Mouse (Mus musculus) liver, embryonic 16.5 days (tissue): Measurements from ENCODE around the gene Ltb4r2. TPM values are rescaled to one million over a fixed set of nuclear protein-coding genes. Genes with fewer than 3 reads are reported as not detected.

Experiments
- ATAC-seq: fragments of 200-750 bp; cut with Nextera tagmentation; 2 replicates; pipeline ENCODE4 v1.8.0; 2017; ENCODE audit warnings: low read depth, mild to moderate bottlenecking, moderate number of reproducible peaks, moderate library complexity
- H3K27ac ChIP-seq: fragments of 300-500 bp; sonication (generic); 2 replicates; pipeline ENCODE4 v1.5.1; 2014; ENCODE audit warnings: mild to moderate bottlenecking, low read length
- H3K27me3 ChIP-seq: fragments of 300-500 bp; sonication (generic); 2 replicates; pipeline ENCODE4 v1.6.1; 2014; ENCODE audit warnings: low read depth, low read length, mixed read lengths; ENCODE audit not compliant: control insufficient read depth, insufficient read depth
- H3K36me3 ChIP-seq: fragments of 300-500 bp; sonication (generic); 2 replicates; pipeline ENCODE4 v1.6.1; 2014; ENCODE audit warnings: mild to moderate bottlenecking; ENCODE audit not compliant: control insufficient read depth, insufficient read depth
- H3K4me1 ChIP-seq: fragments of 300-500 bp; sonication (generic); 2 replicates; pipeline ENCODE4 v1.6.1; 2014; ENCODE audit warnings: low read depth, low read length, mixed read lengths; ENCODE audit not compliant: control insufficient read depth
- H3K4me2 ChIP-seq: fragments of 300-500 bp; sonication (generic); 2 replicates; pipeline ENCODE4 v1.6.1; 2014; ENCODE audit warnings: low read depth, low read length, mixed read lengths
- H3K4me3 ChIP-seq: fragments of 300-500 bp; sonication (generic); 2 replicates; pipeline ENCODE4 v1.5.1; 2014; ENCODE audit warnings: low read depth, mild to moderate bottlenecking, low read length
- H3K9ac ChIP-seq: fragments of 300-500 bp; sonication (generic); 2 replicates; pipeline ENCODE4 v1.6.1; 2014; ENCODE audit warnings: low read depth, low read length
- H3K9me3 ChIP-seq: fragments of 300-500 bp; sonication (generic); replicated peaks from 2 replicates; pipeline ENCODE4 v1.6.1; 2016; ENCODE audit warnings: low read length; ENCODE audit not compliant: control insufficient read depth
- WGBS: fragments of 180-500 bp; shearing (Covaris S2); extraction: QIAGEN DNeasy Blood & Tissue Kit; methylation state at CpG from one replicate; pipeline ENCODE4 v1.1.7; 2014; ENCODE audit not compliant: insufficient replicate concordance; 5-methylcytosine and 5-hydroxymethylcytosine counted together
- polyA plus RNA-seq: library from polyadenylated mRNA; unstranded; fragments of >200 nt; fragmentation: Nextera tagmentation; extraction: Ambion mirVana; gene quantifications from 2 replicates; pipeline ENCODE4 v1.2.1, GENCODE M21; 2015

Ltb4r2 gene
- polyA plus RNA-seq, 1 experiment from 2014 or later, result 0.38 TPM

DNA sequence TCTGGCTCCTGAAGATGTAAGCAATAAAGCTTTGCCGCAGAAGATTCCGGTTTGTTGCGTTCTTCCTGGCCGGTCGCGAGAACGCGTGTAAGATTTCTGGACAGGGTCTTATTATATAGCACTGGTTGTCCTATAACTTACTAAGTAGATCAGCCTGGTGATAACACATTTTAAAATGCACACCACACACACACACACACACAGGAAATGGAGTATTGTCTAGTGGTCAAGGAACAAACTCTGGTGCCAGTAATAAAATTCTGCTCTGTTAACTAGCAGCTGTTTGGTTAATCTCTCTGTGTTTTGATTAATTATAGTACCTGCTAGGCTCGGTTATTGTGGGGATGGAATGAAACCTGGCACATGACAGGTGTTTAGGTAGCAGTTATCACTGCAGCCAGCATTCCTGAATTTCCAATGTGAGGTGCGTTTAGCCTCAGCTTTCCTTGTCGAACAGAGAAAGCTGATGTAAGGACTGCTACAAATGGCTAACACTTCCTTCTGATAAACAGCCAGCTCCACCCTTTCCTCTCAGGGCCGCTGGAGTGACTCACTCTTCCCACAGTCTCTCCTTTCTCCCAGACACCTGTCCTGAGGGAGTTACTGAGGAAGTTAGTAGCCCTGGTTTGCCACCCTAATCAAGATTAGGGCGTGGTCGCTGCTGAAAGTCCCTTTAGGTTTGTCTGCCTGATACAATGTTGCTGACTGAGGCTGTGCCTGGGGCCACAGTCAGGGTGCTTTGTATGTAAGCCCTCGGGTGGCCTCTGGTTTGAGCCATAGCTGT, 34.3 kb downstream of the Ltb4r2 start:
- H3K36me3 ChIP-seq, result no peaks in the 10 kb centered on the region
- no peaks in the 10 kb centered on the region for H3K27me3 ChIP-seq
- H3K27ac ChIP-seq, result no peak overlapping the region
- ATAC-seq, result no peak
- WGBS, result 57% methylated on average over 15 of the region's 15 CpGs
- no peak overlapping the region for H3K4me3 ChIP-seq
- H3K9me3 ChIP-seq, result no peaks in the 10 kb centered on the region
- no peak overlapping the region for H3K4me2 ChIP-seq
- H3K9ac ChIP-seq, result no peak overlapping the region
- peaks cover 6% of the 10 kb centered on the region for H3K4me1 ChIP-seq

Other genes starting within 250 kb of the Ltb4r2 start
- not detected in 2 replicates for gene Nrl, start 236.4 kb upstream of the Ltb4r2 start, polyA plus RNA-seq
- gene Pck2, start 221.2 kb upstream of the Ltb4r2 start, polyA plus RNA-seq, result 41.2 and 42.5 TPM in 2 replicates
- 62.0 and 64.7 TPM in 2 replicates for gene Dcaf11, start 201.4 kb upstream of the Ltb4r2 start, polyA plus RNA-seq
- 2.0 and 3.2 TPM in 2 replicates for gene A730061H03Rik, start 201.0 kb upstream of the Ltb4r2 start, polyA plus RNA-seq
- gene Fitm1, start 185.8 kb upstream of the Ltb4r2 start, polyA plus RNA-seq, result 0.74 and 2.0 TPM in 2 replicates
- gene Psme1, start 183.3 kb upstream of the Ltb4r2 start, polyA plus RNA-seq, result 114 TPM in 2 replicates
- 22.5 and 25.8 TPM in 2 replicates for gene Emc9, start 176.1 kb upstream of the Ltb4r2 start, polyA plus RNA-seq
- 177 and 181 TPM in 2 replicates for gene Psme2, start 170.3 kb upstream of the Ltb4r2 start, polyA plus RNA-seq
- gene Rnf31, start 169.7 kb upstream of the Ltb4r2 start, polyA plus RNA-seq, result 9.5 and 9.7 TPM in 2 replicates
- 15.9 and 17.2 TPM in 2 replicates for gene Irf9, start 157.9 kb upstream of the Ltb4r2 start, polyA plus RNA-seq
- 2.9 and 3.1 TPM in 2 replicates for gene Rec8, start 143.4 kb upstream of the Ltb4r2 start, polyA plus RNA-seq
- 23.4 and 24.6 TPM in 2 replicates for gene Ipo4, start 125.5 kb upstream of the Ltb4r2 start, polyA plus RNA-seq
- gene Gm49378, start 123.5 kb upstream of the Ltb4r2 start, polyA plus RNA-seq, result 0.71 and 1.0 TPM in 2 replicates
- gene Tm9sf1, start 117.6 kb upstream of the Ltb4r2 start, polyA plus RNA-seq, result 46.8 and 49.6 TPM in 2 replicates
- 0.15 and 0.16 TPM in 2 replicates for gene Tssk4, start 111.2 kb upstream of the Ltb4r2 start, polyA plus RNA-seq
- gene Mdp1, start 100.9 kb upstream of the Ltb4r2 start, polyA plus RNA-seq, result 14.1 and 16.8 TPM in 2 replicates
- gene Gmpr2, start 89.5 kb upstream of the Ltb4r2 start, polyA plus RNA-seq, result 20.9 and 22.8 TPM in 2 replicates
- gene Nedd8, start 89.3 kb upstream of the Ltb4r2 start, polyA plus RNA-seq, result 212 and 230 TPM in 2 replicates
- gene Tinf2, start 79.6 kb upstream of the Ltb4r2 start, polyA plus RNA-seq, result 17.8 and 20.1 TPM in 2 replicates
- 2.8 and 3.1 TPM in 2 replicates for gene Tgm1, start 47.5 kb upstream of the Ltb4r2 start, polyA plus RNA-seq
- 11.3 and 12.4 TPM in 2 replicates for gene Rabggta, start 39.2 kb upstream of the Ltb4r2 start, polyA plus RNA-seq
- 40.9 and 43.5 TPM in 2 replicates for gene Dhrs1, start 15.7 kb upstream of the Ltb4r2 start, polyA plus RNA-seq
- 18.6 and 18.7 TPM in 2 replicates for gene Nop9, start 15.7 kb upstream of the Ltb4r2 start, polyA plus RNA-seq
- gene Cideb, start 3.0 kb upstream of the Ltb4r2 start, polyA plus RNA-seq, result 74.1 and 86.9 TPM in 2 replicates
- 14.2 and 16.4 TPM in 2 replicates for gene Ltb4r1, start 4.5 kb downstream of the Ltb4r2 start, polyA plus RNA-seq
- gene Adcy4, start 22.7 kb downstream of the Ltb4r2 start, polyA plus RNA-seq, result 1.9 and 2.4 TPM in 2 replicates
- gene Ripk3, start 27.4 kb downstream of the Ltb4r2 start, polyA plus RNA-seq, result 15.4 and 16.4 TPM in 2 replicates
- gene Nfatc4, start 61.7 kb downstream of the Ltb4r2 start, polyA plus RNA-seq, result 0.71 TPM in 2 replicates
- 2.7 and 2.9 TPM in 2 replicates for gene Nynrin, start 92.6 kb downstream of the Ltb4r2 start, polyA plus RNA-seq
- gene Cbln3, start 123.0 kb downstream of the Ltb4r2 start, polyA plus RNA-seq, result 0.26 TPM in 2 replicates
- gene Khnyn, start 123.5 kb downstream of the Ltb4r2 start, polyA plus RNA-seq, result 10.9 and 12.8 TPM in 2 replicates
- gene Sdr39u1, start 138.9 kb downstream of the Ltb4r2 start, polyA plus RNA-seq, result 11.9 and 14.6 TPM in 2 replicates
- gene Cma1, start 183.2 kb downstream of the Ltb4r2 start, polyA plus RNA-seq, result 0.67 TPM in 2 replicates
- not detected in 2 replicates for gene Cma2, start 189.6 kb downstream of the Ltb4r2 start, polyA plus RNA-seq